Mouse (Mus musculus) liver, embryonic 14.5 days (tissue): Measurements from ENCODE around the gene Zfp879.

Experiments
- CTCF ChIP-seq: IDR thresholded peaks from 2 replicates; pipeline ENCODE4 v1.5.1; 2016; ENCODE audit warnings: antibody characterized with exemption, low read depth, control low read depth
- EP300 ChIP-seq: IDR thresholded peaks from 2 replicates; pipeline ENCODE4 v1.6.1; 2016; ENCODE audit warnings: antibody characterized with exemption, low read depth

DNA sequence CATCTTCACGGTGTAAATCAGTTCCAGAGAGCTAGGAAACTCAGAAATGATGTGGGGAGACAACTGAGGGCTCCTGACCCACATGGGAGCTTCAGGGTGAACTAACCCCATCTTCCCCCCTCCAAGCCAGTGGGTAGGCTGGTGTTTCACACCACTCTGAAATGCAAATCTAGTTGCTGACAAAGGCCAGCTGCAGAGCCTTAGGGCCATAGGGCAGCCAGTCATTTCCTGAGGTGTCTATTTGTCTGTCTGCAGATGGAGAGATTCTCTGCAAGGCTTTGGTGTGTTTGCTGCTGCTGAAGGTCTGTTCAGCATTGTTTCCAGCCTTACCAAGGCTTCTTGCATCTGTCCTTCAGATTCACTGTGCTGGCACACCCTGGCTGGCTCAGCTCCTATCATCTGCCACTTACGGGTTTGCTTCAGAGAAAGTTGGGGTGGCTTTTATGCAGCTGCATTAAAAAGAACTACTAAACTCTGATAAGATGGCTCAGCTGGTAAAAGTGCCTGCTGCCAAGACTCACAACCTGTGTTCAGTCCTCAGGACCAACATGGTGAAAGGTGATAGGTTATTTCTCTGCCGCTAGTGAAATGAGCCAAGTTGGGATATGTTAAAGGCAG lies 7.3 kb upstream of the Zfp879 start:
- TF ChIP-seq CTCF, result no peak
- no peak for TF ChIP-seq EP300
